Mouse (Mus musculus) intestine, embryonic 15.5 days (tissue): Measurements from ENCODE around the gene Itsn1. TPM values are rescaled to one million over a fixed set of nuclear protein-coding genes. Genes with fewer than 3 reads are reported as not detected.

Experiments used
- ATAC-seq: fragments of 200-750 bp; cut with Nextera tagmentation; 2 replicates; pipeline ENCODE4 v1.8.0; 2017; ENCODE audit warnings: moderate TSS enrichment, moderate library complexity
- H3K27ac ChIP-seq: fragments of 300-500 bp; sonication (generic); 2 replicates; pipeline ENCODE4 v1.5.1; 2015; ENCODE audit warnings: mild to moderate bottlenecking, inconsistent platforms
- H3K27me3 ChIP-seq: fragments of 300-500 bp; sonication (generic); replicated peaks from 2 replicates; pipeline ENCODE4 v1.6.1; 2015; ENCODE audit warnings: inconsistent platforms
- H3K36me3 ChIP-seq: fragments of 300-500 bp; sonication (generic); 2 replicates; pipeline ENCODE4 v1.6.1; 2015; ENCODE audit warnings: inconsistent platforms
- H3K4me1 ChIP-seq: fragments of 300-500 bp; sonication (generic); replicated peaks from 2 replicates; pipeline ENCODE4 v1.6.1; 2015; ENCODE audit warnings: inconsistent platforms
- H3K4me2 ChIP-seq: fragments of 300-500 bp; sonication (generic); replicated peaks from 2 replicates; pipeline ENCODE4 v1.6.1; 2015; ENCODE audit warnings: mild to moderate bottlenecking, inconsistent platforms
- H3K4me3 ChIP-seq: fragments of 300-500 bp; sonication (generic); replicated peaks from 2 replicates; pipeline ENCODE4 v1.5.1; 2015; ENCODE audit warnings: inconsistent platforms
- H3K9ac ChIP-seq: fragments of 300-500 bp; sonication (generic); 2 replicates; pipeline ENCODE4 v1.6.1; 2015; ENCODE audit warnings: inconsistent platforms
- H3K9me3 ChIP-seq: fragments of 300-500 bp; sonication (generic); 2 replicates; pipeline ENCODE4 v1.6.1; 2016; ENCODE audit warnings: inconsistent platforms
- WGBS: fragments of 180-500 bp; shearing (Covaris S2); methylation state at CpG from one replicate; pipeline ENCODE4 v1.1.7; 2015; 5-methylcytosine and 5-hydroxymethylcytosine counted together
- polyA plus RNA-seq: library from polyadenylated mRNA; unstranded; fragments of >200 nt; fragmentation: Nextera tagmentation; extraction: Ambion mirVana; gene quantifications from 2 replicates; pipeline ENCODE4 v1.2.1, GENCODE M21; 2015

The Itsn1 gene
- polyA plus RNA-seq, 1 experiment from 2014 or later, result 16.4 TPM

- no peak for ATAC-seq
- H3K36me3 ChIP-seq, result no peaks in the 10 kb centered on the region
- H3K4me2 ChIP-seq, result no peak overlapping the region
- no peaks in the 10 kb centered on the region for H3K27me3 ChIP-seq
- 94% methylated on average over 3 of the region's 3 CpGs for WGBS
- no peak overlapping the region for H3K4me3 ChIP-seq
- H3K27ac ChIP-seq, result no peak overlapping the region
- no peak overlapping the region for H3K9ac ChIP-seq
- H3K9me3 ChIP-seq, result no peaks in the 10 kb centered on the region
- peaks cover 5% of the 10 kb centered on the region; the same call in 1 of the 2 replicates for H3K4me1 ChIP-seq
Measured at GRCm38 (mm10) chr16:91963556-91963900, 234.4 kb downstream of the Itsn1 start.

GRCm38 (mm10) chr16:91964308-91965178 is 235.5 kb downstream of the Itsn1 start:
- Histone ChIP-seq H3K9ac (no peak overlapping the region), H3K4me3 (no peak overlapping the region), H3K27ac (no peak overlapping the region), H3K9me3 (no peaks in the 10 kb centered on the region), H3K27me3 (no peaks in the 10 kb centered on the region), H3K36me3 (no peaks in the 10 kb centered on the region), H3K4me2 (no peak overlapping the region), H3K4me1 (peaks cover 5% of the 10 kb centered on the region; the same call in 1 of the 2 replicates)
- WGBS, result 66% methylated on average over 13 of the region's 13 CpGs
- no peak for ATAC-seq

GRCm38 (mm10) chr16:91968725-91969124 is 239.6 kb downstream of the Itsn1 start:
- no peak overlapping the region for H3K9ac ChIP-seq
- H3K4me1 ChIP-seq, result peaks cover 3% of the 10 kb centered on the region; the same call in 1 of the 2 replicates
- H3K27ac ChIP-seq, result no peak overlapping the region
- no peaks in the 10 kb centered on the region for H3K9me3 ChIP-seq
- H3K4me2 ChIP-seq, result no peak overlapping the region
- H3K36me3 ChIP-seq, result no peaks in the 10 kb centered on the region
- H3K4me3 ChIP-seq, result no peak overlapping the region
- 73% methylated on average over 10 of the region's 10 CpGs for WGBS
- H3K27me3 ChIP-seq, result no peaks in the 10 kb centered on the region
- ATAC-seq, result no peak

- Histone ChIP-seq H3K27me3 (no peaks in the 10 kb centered on the region), H3K36me3 (no peaks in the 10 kb centered on the region), H3K27ac (no peak overlapping the region), H3K9ac (no peak overlapping the region), H3K9me3 (no peaks in the 10 kb centered on the region), H3K4me2 (no peak overlapping the region), H3K4me1 (peaks cover 3% of the 10 kb centered on the region; the same call in 1 of the 2 replicates), H3K4me3 (no peak overlapping the region)
- WGBS, result 39% methylated on average over 10 of the region's 10 CpGs
- ATAC-seq, result 0 out of 2 replicates have a peak, but pooled peaks have one; percentile 24
Measured at GRCm38 (mm10) chr16:91969516-91970031, 240.5 kb downstream of the Itsn1 start.

Other genes with a start within 250 kb of the Itsn1 start
- 40.1 and 42.0 TPM in 2 replicates for gene Ifnar1, start 244.0 kb upstream of the Itsn1 start, polyA plus RNA-seq
- 76.4 and 90.6 TPM in 2 replicates for gene Ifngr2, start 182.2 kb upstream of the Itsn1 start, polyA plus RNA-seq
- 31.7 and 32.2 TPM in 2 replicates for gene Tmem50b, start 131.5 kb upstream of the Itsn1 start, polyA plus RNA-seq
- 2.1 and 2.5 TPM in 2 replicates for gene Dnajc28, start 110.3 kb upstream of the Itsn1 start, polyA plus RNA-seq
- gene Gart, start 82.3 kb upstream of the Itsn1 start, polyA plus RNA-seq, result 107 and 110 TPM in 2 replicates
- 100 and 101 TPM in 2 replicates for gene Son, start 81.8 kb upstream of the Itsn1 start, polyA plus RNA-seq
- 16.3 and 17.6 TPM in 2 replicates for gene Donson, start 40.5 kb upstream of the Itsn1 start, polyA plus RNA-seq
- gene Cryzl1, start 306 bp upstream of the Itsn1 start, polyA plus RNA-seq, result 64.1 and 68.7 TPM in 2 replicates